9 mouse cellular contexts compared by ENCODE assay signal in genomic region chr2:133381054-133381453, GRCm38 (mm10).
DNase-seq lines count a peak whose midpoint lies in the region; ATAC-seq and TF ChIP-seq lines count a peak whose summit lies in the region.
"Had no signal": no experiment of that assay in that cellular context is flagged by ENCODE, and none has a peak within 500 bp of the region (broad histone marks: within the 10 kb centered on the region; RNA-seq: fewer than 3 reads in every experiment).

No protein-coding gene starts in this region.

- no peaks in the 10 kb centered on the region for H3K36me3 ChIP-seq in CH12.LX (replicated peaks in 1 of 2; ENCODE audit: control insufficient read depth in 1 of 2, insufficient read depth in 1 of 2, low read length in 1 of 2)
- H3K36me3 ChIP-seq in intestine, embryonic 16.5 days (ENCODE audit: control insufficient read depth, insufficient read depth, low read length): no peaks in the 10 kb centered on the region
- H3K36me3 ChIP-seq in liver, adult 2 months (ENCODE audit: control insufficient read depth, insufficient read depth, low read length): no peaks in the 10 kb centered on the region
- H3K36me3 ChIP-seq: limb, embryonic 13.5 days had no signal

- in situ Hi-C loops in CH12.LX (cut with MboI; ENCODE audit: low pct_ligation_motif_present, low pct_unique_long_range_greater_than_20kb, low sequenced_read_pairs): no loop called here

- no peaks in the 10 kb centered on the region for H3K4me1 ChIP-seq in CH12.LX (ENCODE audit: control insufficient read depth in 1 of 2, insufficient read depth in 2 of 2)
- 0 out of 2 replicates have a peak, but pooled peaks cover 8% of the 10 kb centered on the region for H3K4me1 ChIP-seq in intestine, embryonic 16.5 days (ENCODE audit: control insufficient read depth, insufficient read depth, low read length)
- H3K4me1 ChIP-seq in liver, adult 2 months (ENCODE audit: control insufficient read depth, insufficient read depth, low read length): no peaks in the 10 kb centered on the region
- H3K4me1 ChIP-seq: limb, embryonic 13.5 days had no signal

- peak; percentile 6 for TF ChIP-seq RAD21 in CH12.LX (IDR thresholded peaks at IDR 0.05; ENCODE audit: low read depth, low read length)

- no peaks in the 10 kb centered on the region for H3K79me2 ChIP-seq in CH12.LX (replicated peaks; ENCODE audit: control insufficient read depth, extremely low read depth, insufficient read depth, poor library complexity, severe bottlenecking)
- no peaks in the 10 kb centered on the region for H3K79me2 ChIP-seq in liver, adult 2 months (ENCODE audit: control insufficient read depth, insufficient read depth, low read length)

- peak in 1 of 2 experiments; percentile 40; a peak in 2 of 4 replicates for TF ChIP-seq CTCF in CH12.LX (conservative IDR thresholded peaks at IDR 0.05 in 1 of 2, IDR thresholded peaks at IDR 0.05 in 1 of 2; ENCODE audit: low read depth in 2 of 2, low read length in 2 of 2)
- peak; percentile 35; the same call in 1 of the 2 replicates for TF ChIP-seq CTCF in liver, adult 2 months (IDR thresholded peaks at IDR 0.05; ENCODE audit: low read depth, low read length)

- peaks cover 13% of the 10 kb centered on the region for H3K9me3 ChIP-seq in CH12.LX (replicated peaks; ENCODE audit: low read length)
- H3K9me3 ChIP-seq in intestine, embryonic 16.5 days (ENCODE audit: control insufficient read depth, low read length): no peaks in the 10 kb centered on the region
- H3K9me3 ChIP-seq: limb, embryonic 13.5 days had no signal

- no peak for TF ChIP-seq POLR2A in CH12.LX (IDR thresholded peaks at IDR 0.05; ENCODE audit: low read depth, low read length)
- no peak for TF ChIP-seq POLR2A in liver, adult 2 months (IDR thresholded peaks at IDR 0.05; ENCODE audit: extremely low read depth, insufficient read depth, low read length)

- H3K27me3 ChIP-seq in CH12.LX (replicated peaks): no peaks in the 10 kb centered on the region
- H3K27me3 ChIP-seq in intestine, embryonic 16.5 days (replicated peaks; ENCODE audit: control insufficient read depth, insufficient read depth, low read length): no peaks in the 10 kb centered on the region
- H3K27me3 ChIP-seq in liver, adult 2 months (ENCODE audit: control insufficient read depth, insufficient read depth, low read length): no peaks in the 10 kb centered on the region
- H3K27me3 ChIP-seq: limb, embryonic 13.5 days had no signal

- no peak overlapping the region for H3K9ac ChIP-seq in CH12.LX (ENCODE audit: insufficient read depth, low read depth)
- no peak overlapping the region for H3K9ac ChIP-seq in intestine, embryonic 16.5 days (ENCODE audit: low read depth, low read length)
- H3K9ac ChIP-seq in liver, adult 2 months (ENCODE audit: low read depth, low read length): no peak overlapping the region
- H3K9ac ChIP-seq: limb, embryonic 13.5 days had no signal

- ATAC-seq in intestine, embryonic 16.5 days: peak; percentile 16; the same call in 1 of the 2 replicates

- H3K4me3 ChIP-seq in CH12.LX (replicated peaks in 1 of 3; ENCODE audit: low read depth in 2 of 3, low read length in 2 of 3, poor library complexity in 1 of 3): no peak overlapping the region
- H3K4me3 ChIP-seq in intestine, embryonic 16.5 days (ENCODE audit: low read length): no peak overlapping the region
- no peak overlapping the region for H3K4me3 ChIP-seq in liver, adult 2 months (ENCODE audit: insufficient read depth, low read depth, low read length)
- H3K4me3 ChIP-seq: limb, embryonic 13.5 days had no signal

- no peak for TF ChIP-seq EP300 in CH12.LX (IDR thresholded peaks at IDR 0.05; ENCODE audit: low read length)

- no peak overlapping the region for H3K4me2 ChIP-seq in CH12.LX (ENCODE audit: insufficient read depth, low read depth, poor library complexity, severe bottlenecking)
- H3K4me2 ChIP-seq in intestine, embryonic 16.5 days (ENCODE audit: low read depth, low read length): no peak overlapping the region
- H3K4me2 ChIP-seq: limb, embryonic 13.5 days had no signal

- peak; percentile 50 to 51 for DNase-seq in cerebellum, postnatal 10 days
- no peak for DNase-seq in cerebellum, adult 8-10 months
- peak; percentile 6 for DNase-seq in CH12.LX (ENCODE audit: extremely low read depth)
- DNase-seq in c-Kit-positive CD71-positive TER-119-positive erythroid progenitor cells, embryonic 14.5 days (ENCODE audit: low spot score): peak; percentile 11
- DNase-seq in liver, adult 2 months (ENCODE audit: extremely low read depth, low read depth, low spot score): peak; percentile 2
- peak; percentile 32 to 55 for DNase-seq in right cerebral cortex, postnatal 10 days (ENCODE audit: low spot score in 2 of 2)
- DNase-seq in spleen, postnatal 14 days (ENCODE audit: low spot score in 2 of 2): no peak

- dilution Hi-C loops in CH12.LX (cut with MboI; ENCODE audit: extremely low pct_ligation_motif_present, extremely low pct_unique_long_range_greater_than_20kb, low sequenced_read_pairs): no loop called here

- WGBS in intestine, embryonic 16.5 days: 67% methylated on average over 3 of the region's 3 CpGs
- 54% methylated on average over 3 of the region's 3 CpGs for WGBS in liver, adult 2 months

- no peak overlapping the region for H3K27ac ChIP-seq in CH12.LX (ENCODE audit: insufficient read depth, low read depth)
- no peak overlapping the region for H3K27ac ChIP-seq in intestine, embryonic 16.5 days (ENCODE audit: low read length)
- no peak overlapping the region for H3K27ac ChIP-seq in liver, adult 2 months (replicated peaks; ENCODE audit: insufficient read depth, low read depth, low read length)
- H3K27ac ChIP-seq: limb, embryonic 13.5 days had no signal

TF ChIP-seq in CH12.LX, 34 proteins besides CTCF, POLR2A, EP300 and RAD21:
- TF ChIP-seq TBP (conservative IDR thresholded peaks at IDR 0.05; ENCODE audit: low read depth, low read length) (no peak), TCF12 (IDR thresholded peaks at IDR 0.05; ENCODE audit: low read depth, low read length) (no peak), NRF1 (IDR thresholded peaks at IDR 0.05; ENCODE audit: low read depth, low read length) (no peak), ZKSCAN1 (IDR thresholded peaks at IDR 0.05; ENCODE audit: borderline replicate concordance, low read depth, low read length) (no peak), NELFE (IDR thresholded peaks at IDR 0.05; ENCODE audit: low read depth, low read length) (no peak), ETS1 (conservative IDR thresholded peaks at IDR 0.05; ENCODE audit: low read depth, low read length) (no peak), SMC3 (IDR thresholded peaks at IDR 0.05; ENCODE audit: low read depth, low read length) (peak; percentile 18; the same call in 1 of the 2 replicates)
TF ChIP-seq in CH12.LX: peak in this region for 1.

Comparison
In these comparisons a context has a peak if more than half of its experiments do, and no peak if none do; other contexts are left out.
1. DNase-seq: peak in cerebellum, postnatal 10 days (2 of 2), CH12.LX (single experiment), c-Kit-positive CD71-positive TER-119-positive erythroid progenitor cells, embryonic 14.5 days (single experiment), liver, adult 2 months (single experiment) and right cerebral cortex, postnatal 10 days (2 of 2); none in cerebellum, adult 8-10 months (single experiment) and spleen, postnatal 14 days (0 of 2).